Mouse (Mus musculus): ENCODE results near the gene Fmo1.

GRCm38 (mm10) chr1:162864279-162864678, 2.1 kb downstream of the Fmo1 start:
- TF ChIP-seq CTCF (IDR thresholded peaks at IDR 0.05) (no peak), POLR2A (IDR thresholded peaks at IDR 0.05; ENCODE audit: insufficient read depth, low read depth, low read length) (no peak), EP300 (IDR thresholded peaks at IDR 0.05; ENCODE audit: insufficient read depth, low read depth, low read length) (no peak)
